Mouse (Mus musculus): ENCODE results near the gene Myl4. TPM values are rescaled to one million over a fixed set of nuclear protein-coding genes. Genes with fewer than 3 reads are reported as not detected.
A peak's percentile ranks its signal among the peaks of the same experiment; 100 is the strongest.
"Not testable (repeated sequence)": the region's sequence is repeated elsewhere in the genome, so short reads cannot be mapped to it uniquely, and the experiment has no call there.

Gene Myl4
- total RNA-seq (2021) = 10 to 100 TPM; 22.9 to 27.2 TPM
- long read RNA-seq, experiment 1, transcript Myl4-202 (7 exons, 900 nt) = major isoform, 7 of 29 reads
- long read RNA-seq, experiment 1, partial matches to known transcripts = 14 of 29 reads
- long read RNA-seq, experiment 1, other reads (novel, unspliced or antisense) = 8 of 29 reads
- long read RNA-seq, experiment 2, partial matches to known transcripts = 6 of 13 reads
- long read RNA-seq, experiment 2, other reads (novel, unspliced or antisense) = 3 of 13 reads

GRCm38 (mm10) chr11:104550406-104550974 lies at the start of gene Myl4, which contains the start of gene Cdc27:
Myl4 (plus strand) TSS chr11:104550663.
Cdc27 (minus strand) TSS chr11:104550620.
- DNase-seq (ENCODE audit: low spot score in 2 of 2) = peak; percentile 100
- intact Hi-C loops (cut with DNase I) = no loop called here

DNA sequence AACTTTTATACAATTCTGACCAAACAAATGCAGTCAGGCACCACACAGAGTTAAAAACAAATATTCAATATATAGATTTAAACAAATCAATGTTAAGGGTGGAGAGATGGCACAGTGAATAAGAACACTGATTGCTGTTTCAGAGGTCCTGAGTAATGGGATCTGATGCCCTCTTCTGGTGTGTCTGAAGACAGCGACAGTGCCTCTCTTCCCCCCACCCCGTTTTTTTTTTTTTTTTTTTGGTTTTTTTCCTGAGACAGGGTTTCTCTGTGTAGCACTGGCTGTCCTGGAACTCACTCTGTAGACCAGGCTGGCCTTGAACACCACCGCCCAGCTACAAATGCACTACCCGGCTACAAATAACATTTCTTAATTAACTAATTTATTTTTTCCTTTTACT lies 42.0 kb upstream of the Myl4 start:
- no peak for DNase-seq (ENCODE audit: low spot score in 2 of 2)
- intact Hi-C loops (cut with DNase I) = no loop called here

DNA sequence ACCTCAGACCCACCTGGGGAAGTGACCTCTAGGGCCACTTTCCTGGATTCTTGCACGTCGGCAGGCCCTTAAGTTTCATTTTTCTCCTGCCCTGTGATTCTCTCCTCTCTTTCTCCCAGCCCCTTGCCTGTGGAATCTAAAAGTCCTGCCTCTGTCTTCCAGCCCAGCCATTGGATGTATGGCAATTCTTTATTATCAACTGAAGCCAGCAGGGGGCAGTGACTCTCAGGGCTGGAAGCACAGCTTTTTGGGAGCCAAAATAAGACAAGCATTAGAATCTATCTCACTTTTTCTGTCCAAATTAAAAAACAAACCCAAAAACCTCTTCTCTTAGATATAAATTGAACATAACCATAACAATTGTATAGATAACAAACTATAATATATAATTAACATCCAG lies 39.9 kb upstream of the Myl4 start:
- peak; percentile 18 to 37 for DNase-seq (ENCODE audit: low spot score in 2 of 2)
- intact Hi-C loops (cut with DNase I) = no loop called here

GRCm38 (mm10) chr11:104512436-104512835 lies 38.0 kb upstream of the Myl4 start:
- intact Hi-C loops (cut with DNase I) = no loop called here
- DNase-seq (ENCODE audit: low spot score in 2 of 2) = no peak

- intact Hi-C loops (cut with DNase I) = no loop called here
- no peak for DNase-seq (ENCODE audit: low spot score in 2 of 2)
These were observed 24.5 kb upstream of the Myl4 start for GRCm38 (mm10) chr11:104525935-104526334.

DNA sequence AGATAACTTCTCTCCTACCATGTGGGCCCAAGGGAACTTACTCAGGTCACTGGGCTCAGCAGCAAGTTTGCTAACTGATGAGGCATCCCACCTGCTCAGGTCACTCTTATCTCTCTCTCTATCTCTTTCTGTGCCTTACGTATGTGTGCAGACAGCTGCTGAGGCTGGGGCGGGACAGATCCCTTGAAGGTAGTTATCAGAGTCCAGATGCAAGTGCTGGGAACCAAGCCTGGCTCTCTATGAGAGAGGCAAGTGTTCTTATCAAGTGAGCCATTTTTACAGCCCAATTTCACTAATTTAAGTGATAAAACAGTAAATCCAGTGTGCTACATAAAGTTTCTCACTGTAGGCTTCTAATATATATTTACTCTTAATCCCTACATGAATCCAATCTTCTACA lies 13.6 kb upstream of the Myl4 start:
- intact Hi-C loops (cut with DNase I) = no loop called here
- no peak for DNase-seq (ENCODE audit: low spot score in 2 of 2)

- DNase-seq (ENCODE audit: low spot score in 2 of 2) = no peak
- intact Hi-C loops (cut with DNase I) = no loop called here
These were observed 12.4 kb upstream of the Myl4 start for GRCm38 (mm10) chr11:104537945-104538555.

DNA sequence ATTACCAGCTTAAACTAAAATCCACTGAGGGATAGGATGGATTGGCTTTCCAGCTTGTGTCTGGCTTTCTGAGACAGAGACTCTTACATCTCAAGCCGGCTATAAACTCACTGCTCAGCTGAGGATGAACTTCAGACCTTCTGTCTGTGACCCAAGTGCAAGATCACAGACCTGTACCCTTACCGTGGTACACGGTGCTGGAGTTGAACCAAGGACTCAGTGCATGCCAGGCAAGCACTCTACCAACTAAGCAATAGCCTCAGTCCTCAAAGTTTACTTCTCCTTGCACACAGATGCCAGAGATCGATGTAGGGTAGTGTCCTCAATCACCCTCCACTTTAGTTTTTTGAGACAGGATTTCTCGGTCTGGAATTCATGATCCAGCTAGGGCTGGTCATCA lies 10.7 kb upstream of the Myl4 start:
- intact Hi-C loops (cut with DNase I) = no loop called here

GRCm38 (mm10) chr11:104543337-104543736 lies 7.1 kb upstream of the Myl4 start:
- DNase-seq (ENCODE audit: low spot score in 2 of 2); intact Hi-C loops (cut with DNase I): not testable (repeated sequence)

More for the DNA sequence above, 10.7 kb upstream of the Myl4 start:
- DNase-seq (ENCODE audit: low spot score in 2 of 2) = no peak

DNA sequence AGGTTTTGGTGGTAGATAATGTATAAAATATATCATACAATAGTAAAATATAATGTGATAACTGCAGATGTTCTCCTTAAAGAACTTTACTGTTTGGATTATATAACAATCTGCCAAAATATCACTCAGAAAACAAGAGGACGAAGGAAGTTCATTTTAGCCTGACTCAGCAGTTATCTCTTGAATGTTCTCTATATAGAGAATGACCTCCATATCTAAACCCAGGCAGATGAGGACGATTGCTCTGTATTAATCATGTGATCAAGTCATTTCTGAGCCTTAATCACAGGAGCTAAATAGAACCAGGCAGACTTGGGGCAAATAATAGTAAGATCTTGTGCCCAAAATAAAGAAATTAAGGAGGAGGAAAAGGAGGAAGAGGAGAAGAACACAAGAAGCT lies 6.0 kb upstream of the Myl4 start:
- intact Hi-C loops (cut with DNase I) = no loop called here
- no peak for DNase-seq (ENCODE audit: low spot score in 2 of 2)

DNA sequence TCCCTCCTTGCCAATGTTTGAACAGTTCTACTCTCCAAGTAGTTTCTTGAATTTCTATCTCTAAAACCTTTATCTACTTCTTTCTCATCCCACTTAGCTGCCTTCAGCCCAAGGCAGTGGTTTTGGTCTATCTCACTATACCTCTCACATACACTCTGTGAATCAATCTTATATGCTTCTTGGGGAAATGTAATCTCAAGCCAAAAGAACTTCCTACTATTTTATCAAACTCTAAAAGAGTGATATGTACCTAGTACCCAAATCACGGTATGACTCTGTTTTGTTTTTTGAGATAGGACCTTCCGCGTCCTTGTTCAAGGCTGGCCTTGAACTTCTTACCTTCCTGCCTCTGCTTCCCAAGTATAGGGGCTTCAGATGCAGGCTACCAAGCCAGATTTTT lies 3.0 kb upstream of the Myl4 start:
- no peak for DNase-seq (ENCODE audit: low spot score in 2 of 2)
- intact Hi-C loops (cut with DNase I) = no loop called here

- intact Hi-C loops (cut with DNase I) = no loop called here
These were observed 741 bp upstream of the Myl4 start for GRCm38 (mm10) chr11:104549438-104550405.

GRCm38 (mm10) chr11:104558065-104558464 lies 7.6 kb downstream of the Myl4 start:
- peak in 1 of 2 experiments; percentile 59 for DNase-seq (ENCODE audit: low spot score in 2 of 2)
- intact Hi-C loops (cut with DNase I) = no loop called here

More at GRCm38 (mm10) chr11:104549438-104550405, 741 bp upstream of the Myl4 start:
- peak in 1 of 2 experiments; percentile 66 for DNase-seq (ENCODE audit: low spot score in 2 of 2)

DNA sequence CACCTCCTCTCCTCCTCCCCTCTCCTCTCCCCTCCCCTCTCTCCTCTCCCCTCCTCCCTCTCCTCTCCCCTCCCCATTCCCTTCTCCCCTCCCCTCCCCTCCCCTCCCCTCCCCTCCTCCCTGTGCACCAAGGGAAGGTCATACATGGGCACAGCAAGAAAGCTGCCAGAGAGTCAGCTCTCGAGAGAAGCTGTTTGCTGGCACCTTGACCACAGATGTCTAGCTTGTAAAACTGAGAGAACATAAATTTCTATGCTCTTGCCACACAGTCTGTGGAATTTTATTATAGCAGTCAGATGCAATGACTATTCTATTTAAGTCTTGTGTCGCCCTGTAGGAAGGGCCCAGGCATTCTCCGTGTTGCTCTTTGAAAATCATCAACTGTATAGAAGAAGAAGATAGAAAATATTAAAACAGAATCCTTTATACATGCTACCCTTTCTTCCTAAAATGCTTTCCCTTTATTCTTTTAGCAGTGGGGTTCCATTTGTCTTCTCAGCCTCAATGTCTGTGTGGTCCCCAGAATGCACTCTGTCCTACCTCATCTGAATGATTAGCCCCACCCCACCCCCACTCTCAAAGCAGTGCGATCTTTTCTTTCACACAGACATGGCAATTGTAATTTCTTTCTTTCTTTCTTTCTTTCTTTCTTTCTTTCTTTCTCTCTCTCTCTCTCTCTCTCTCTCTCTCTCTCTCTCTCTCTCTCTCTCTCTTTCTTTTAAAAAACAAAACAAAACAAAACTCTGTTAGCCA lies 8.4 kb downstream of the Myl4 start:
- intact Hi-C loops (cut with DNase I) = no loop called here
- peak; percentile 44 to 80 for DNase-seq (ENCODE audit: low spot score in 2 of 2)

- intact Hi-C loops (cut with DNase I) = no loop called here
- no peak for DNase-seq (ENCODE audit: low spot score in 2 of 2)
These were observed 10.5 kb downstream of the Myl4 start for GRCm38 (mm10) chr11:104560971-104561370.

DNA sequence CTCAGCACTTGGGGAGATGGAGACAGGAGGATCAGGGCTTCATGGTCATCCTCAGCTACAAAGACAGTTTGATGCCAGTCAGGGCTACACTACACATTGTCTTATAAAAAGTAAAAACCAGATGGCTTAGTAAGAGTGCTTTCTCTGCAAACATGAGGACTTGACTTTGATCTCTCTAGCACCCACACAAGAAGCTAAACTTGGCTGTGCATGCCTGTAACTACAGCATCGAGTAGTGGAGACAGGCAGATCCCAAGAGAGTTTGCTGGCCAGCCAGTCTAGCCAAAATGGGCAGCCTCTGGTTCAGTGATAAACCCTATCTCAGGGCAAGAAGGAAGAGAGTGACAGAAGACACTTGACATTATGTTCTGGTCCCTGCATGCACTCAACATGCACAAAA lies 13.0 kb downstream of the Myl4 start:
- intact Hi-C loops (cut with DNase I) = no loop called here
- DNase-seq (ENCODE audit: low spot score in 2 of 2) = peak in 1 of 2 experiments; percentile 58

DNA sequence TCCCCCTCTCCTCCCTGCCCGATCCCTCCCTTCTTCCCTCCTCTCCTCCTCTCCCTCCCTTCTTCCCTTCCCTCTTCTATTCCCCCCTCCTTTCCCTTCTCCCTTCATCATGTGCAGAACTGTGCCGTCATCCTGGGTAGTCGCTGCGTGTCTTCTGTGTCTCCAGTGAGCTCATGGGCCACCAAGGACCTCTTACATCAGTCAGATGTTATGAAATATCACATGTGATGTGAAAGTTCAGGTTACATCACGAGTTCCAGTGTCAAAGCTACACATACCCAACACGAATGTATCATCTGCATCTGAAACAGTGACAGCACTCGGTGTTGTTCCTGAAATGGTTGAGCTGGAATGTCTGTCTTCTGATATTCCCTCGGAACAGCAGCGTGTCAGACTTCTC lies 14.7 kb downstream of the Myl4 start:
- intact Hi-C loops (cut with DNase I) = no loop called here
- DNase-seq (ENCODE audit: low spot score in 2 of 2) = no peak

GRCm38 (mm10) chr11:104566097-104566496 lies 15.6 kb downstream of the Myl4 start:
- no peak for DNase-seq (ENCODE audit: low spot score in 2 of 2)
- intact Hi-C loops (cut with DNase I) = no loop called here

- intact Hi-C loops (cut with DNase I) = no loop called here
- DNase-seq (ENCODE audit: low spot score in 2 of 2) = no peak
These were observed 16.3 kb downstream of the Myl4 start for GRCm38 (mm10) chr11:104566796-104567195.
